Mouse (Mus musculus): Measurements from ENCODE around the gene Carmil1.

The Carmil1 gene

DNA sequence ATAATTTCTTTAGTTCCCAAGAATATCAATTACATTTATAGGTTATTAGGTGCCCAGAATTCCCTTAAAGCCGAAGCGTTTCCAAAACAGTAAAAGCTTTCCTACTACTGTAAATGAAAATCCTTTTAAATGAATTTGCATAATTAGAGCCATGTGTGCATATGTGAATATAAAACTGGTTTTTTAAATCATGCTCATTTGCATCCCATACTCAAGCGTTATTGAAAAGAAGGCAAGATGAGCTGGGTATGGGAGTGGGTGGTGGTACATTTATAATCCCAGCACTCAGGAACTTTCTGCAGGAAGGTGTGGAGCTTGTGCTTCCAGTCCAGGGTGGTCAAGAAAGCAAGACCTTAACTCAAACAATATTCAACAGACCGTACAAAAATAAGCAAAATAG, 178.3 kb downstream of the Carmil1 start:
- CTCF ChIA-PET = no interaction called here

DNA sequence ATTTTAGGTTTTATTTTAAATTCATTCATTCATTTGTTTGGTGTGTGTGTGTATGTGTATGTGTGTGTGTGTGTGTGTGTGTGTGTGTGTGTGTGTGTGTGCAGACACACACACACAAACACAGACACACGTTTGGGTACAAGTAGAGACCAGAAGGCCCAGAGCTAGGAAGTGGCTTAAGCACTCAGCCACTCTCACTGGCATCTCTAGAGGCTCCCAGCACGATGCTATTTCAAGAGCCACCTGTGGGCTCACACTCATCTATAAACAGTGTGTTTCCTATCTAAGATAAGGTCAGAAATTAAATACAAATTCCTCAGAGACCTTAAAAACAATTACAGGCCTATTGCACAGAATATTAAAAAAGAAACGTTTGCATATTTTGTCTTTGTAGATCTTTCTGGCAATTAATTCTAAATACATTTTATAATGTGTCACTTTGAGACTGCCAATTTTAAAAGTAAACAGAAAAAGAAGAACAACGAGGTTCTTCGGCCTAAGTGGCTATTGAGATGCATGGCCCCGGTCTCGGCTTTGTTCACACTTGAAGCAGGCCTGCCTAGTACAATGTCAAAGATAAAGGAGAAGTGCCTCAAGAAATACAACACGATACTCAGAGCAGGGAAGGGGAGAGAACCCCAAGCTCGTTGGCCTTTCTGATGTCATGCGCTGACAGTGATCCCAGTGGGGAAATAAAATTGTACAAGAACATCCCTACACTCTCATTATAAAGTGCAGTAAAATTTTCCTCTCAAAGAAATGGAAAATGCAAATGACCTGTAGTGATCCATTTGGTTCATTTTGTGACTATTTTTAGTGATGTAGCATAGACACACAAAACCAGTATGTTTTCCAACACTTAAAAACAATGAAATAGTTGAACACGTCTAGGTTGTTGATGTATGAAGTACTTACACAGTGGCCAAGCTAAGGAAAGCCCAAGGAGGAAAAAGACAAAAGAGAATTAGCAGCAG, 179.2 kb downstream of the Carmil1 start:
- CTCF ChIA-PET = no interaction called here
- POLR2A ChIA-PET = no interaction called here

More for the DNA sequence above, 178.3 kb downstream of the Carmil1 start:
- POLR2A ChIA-PET = interaction anchor here in 1 of 4 experiments (1.4 kb wide), 1 partner anchor 380 kb away, joined by 3 read pairs; no protein-coding TSS in a partner anchor

DNA sequence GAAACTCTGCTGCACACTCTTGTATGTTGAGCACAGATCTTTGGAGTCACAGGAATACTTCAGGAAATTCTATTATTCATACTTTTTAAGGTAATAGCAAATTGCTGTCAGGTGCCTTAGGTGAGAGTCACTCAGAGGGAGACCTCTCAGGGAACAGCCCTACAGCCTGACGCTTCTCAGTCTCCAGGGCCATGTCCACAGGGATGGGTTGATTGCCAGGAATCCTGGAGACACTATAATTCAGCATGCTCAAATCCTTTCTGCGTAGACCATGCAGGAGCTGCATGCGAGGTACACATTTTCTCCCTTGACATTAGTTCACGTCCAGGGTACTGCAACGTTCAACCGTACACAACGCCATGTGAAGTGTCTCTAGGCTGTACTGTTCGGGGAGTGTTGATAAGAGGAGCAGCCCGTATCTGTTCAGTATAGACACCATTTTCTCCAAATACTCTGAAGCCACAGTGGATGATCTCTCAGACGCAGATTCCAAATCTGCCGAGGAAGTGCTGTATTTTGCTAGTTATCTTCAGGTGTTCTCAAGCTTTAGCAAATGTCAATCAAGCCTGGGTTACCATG, 180.0 kb downstream of the Carmil1 start:
- POLR2A ChIA-PET = no interaction called here
- CTCF ChIA-PET = no interaction called here

DNA sequence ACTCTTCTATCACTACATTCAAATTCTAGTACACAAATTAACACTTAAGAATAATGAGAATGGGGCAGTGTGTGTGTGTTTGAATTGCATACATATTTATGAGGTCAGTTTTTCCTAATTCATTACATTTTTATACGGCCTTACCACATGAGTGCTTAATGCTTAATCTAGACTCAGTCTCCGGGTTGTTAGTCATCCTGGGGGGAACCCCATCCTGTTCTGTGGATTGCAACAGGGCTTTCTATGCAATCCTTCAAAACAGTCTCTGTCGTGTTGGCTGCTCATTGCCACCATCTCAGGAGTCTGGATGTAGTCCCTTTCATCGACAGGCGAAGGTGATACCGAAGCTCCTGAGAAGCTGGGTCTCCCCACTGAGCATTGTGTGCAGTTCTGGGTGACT, 184.0 kb downstream of the Carmil1 start:
- ChIA-PET POLR2A (no interaction called here), CTCF (no interaction called here)

DNA sequence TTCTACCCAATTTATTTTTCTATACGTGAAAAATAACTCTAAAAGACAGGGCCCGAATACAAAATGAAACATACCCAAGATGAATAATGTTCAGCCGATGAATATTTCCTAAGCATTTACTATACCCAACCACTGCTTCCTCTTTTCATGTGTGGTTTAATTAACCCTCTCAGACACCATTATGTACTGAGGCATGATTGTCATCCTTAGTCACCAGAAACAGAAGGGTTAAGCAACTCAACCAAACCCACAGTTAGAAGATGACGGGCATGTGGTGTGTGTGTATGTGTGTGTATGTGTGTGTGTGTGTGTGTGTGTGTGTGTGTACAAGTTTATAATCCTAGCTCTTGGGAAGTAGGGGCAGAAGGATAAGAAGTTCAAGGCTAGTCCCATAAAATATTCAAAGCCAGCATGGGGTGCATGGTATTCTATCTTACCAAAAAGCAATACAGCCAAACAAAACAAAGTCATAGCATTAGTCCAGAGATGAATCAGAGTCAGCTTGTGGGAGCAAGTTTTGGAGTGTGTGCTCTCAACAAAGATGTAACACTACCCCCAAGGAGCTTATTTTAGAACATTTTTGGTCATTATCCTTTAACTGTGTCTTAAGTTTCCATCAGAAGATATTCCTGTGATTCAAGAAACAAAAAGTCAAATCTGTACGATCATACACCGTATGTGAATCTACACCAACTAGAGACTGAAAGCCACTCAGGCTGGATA, 185.6 kb downstream of the Carmil1 start:
- ChIA-PET POLR2A (no interaction called here), CTCF (no interaction called here)

DNA sequence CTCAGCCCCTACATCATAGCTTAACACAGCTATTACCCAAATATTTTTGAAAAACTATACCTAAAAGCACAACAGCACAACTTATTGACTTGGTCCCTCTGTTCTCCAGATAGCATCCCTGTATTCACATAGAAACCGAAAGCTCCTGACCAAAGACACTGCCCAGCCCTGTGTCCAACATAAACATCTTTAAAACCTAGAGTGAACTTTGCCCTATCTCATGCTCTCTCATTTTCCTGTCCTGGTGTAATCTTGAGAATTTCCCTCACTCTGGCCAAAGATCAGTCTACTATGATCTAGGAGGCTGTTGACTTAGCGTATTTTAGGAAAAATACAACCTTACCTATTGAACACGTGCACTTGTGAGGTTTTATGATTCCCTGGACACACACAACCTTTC, 187.5 kb downstream of the Carmil1 start:
- CTCF ChIA-PET = no interaction called here
- POLR2A ChIA-PET = no interaction called here

DNA sequence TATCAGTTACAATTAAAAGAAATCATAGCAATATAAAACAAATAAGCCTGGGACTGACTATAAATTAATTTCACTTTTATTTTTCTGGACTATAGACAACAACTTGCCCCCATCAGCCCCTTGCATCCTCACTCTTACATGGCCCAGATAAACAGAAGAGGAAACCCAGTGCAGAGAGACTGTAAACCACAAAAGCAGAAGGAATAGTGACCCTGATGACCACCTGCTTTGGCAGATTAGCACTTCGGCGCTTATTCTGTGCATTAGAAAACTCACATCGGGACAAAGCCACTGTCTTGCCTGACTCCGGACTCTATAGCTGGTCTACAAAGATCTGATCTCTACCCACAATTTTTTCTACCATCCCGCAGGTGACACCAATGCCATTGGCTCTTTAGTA, 188.5 kb downstream of the Carmil1 start:
- ChIA-PET POLR2A (no interaction called here), CTCF (interaction anchor here in 1 of 4 experiments (0.5 to 0.7 kb wide), 2 partner anchors 8 to 459 kb away, joined by 3 to 6 read pairs; no protein-coding TSS in a partner anchor)

DNA sequence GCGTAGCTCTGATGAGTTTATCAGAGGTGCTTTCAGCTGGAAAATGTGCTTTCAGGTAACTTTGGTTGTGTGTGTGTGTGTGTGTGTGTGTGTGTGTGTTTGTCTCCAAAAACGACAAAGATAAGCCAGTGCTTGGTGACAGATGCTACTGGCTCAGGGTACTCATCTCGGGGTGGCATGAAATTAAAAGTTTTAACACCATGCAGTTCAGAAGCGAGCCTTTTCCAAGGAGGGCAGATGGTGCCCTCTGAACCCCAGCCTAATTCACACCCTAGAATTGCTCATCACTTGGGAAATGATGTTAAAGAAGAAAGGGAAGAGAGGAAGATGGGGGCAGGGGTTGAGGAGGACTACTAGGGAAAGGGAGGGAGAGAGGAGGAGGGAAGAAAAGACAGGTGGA, 198.4 kb downstream of the Carmil1 start:
- ChIA-PET CTCF (interaction anchor here in 1 of 4 experiments (0.7 kb wide), 1 partner anchor 353 kb away, joined by 7 read pairs; no protein-coding TSS in a partner anchor), POLR2A (no interaction called here)

DNA sequence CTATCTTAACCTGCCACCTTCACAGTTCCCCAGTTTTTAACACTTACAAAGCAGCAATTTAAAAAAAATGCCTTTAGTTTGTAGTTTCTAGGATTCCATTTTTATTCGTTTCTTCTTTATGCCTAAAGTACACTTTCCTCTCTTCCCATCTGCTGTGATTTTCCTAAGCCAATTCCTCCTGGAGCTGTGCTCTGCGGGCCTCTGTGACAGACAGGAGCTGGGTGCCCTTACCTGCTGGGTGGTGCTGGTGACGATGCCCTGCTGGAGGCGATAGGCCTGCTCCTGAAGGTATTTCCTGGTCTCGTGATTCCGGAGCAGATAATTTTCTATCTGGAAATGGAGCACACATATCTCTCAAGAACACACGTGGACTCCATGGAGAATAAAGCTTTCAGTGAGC, 198.9 kb downstream of the Carmil1 start:
- CTCF ChIA-PET = interaction anchor here in 1 of 4 experiments (0.7 kb wide), 1 partner anchor 353 kb away, joined by 7 read pairs; no protein-coding TSS in a partner anchor
- POLR2A ChIA-PET = no interaction called here

DNA sequence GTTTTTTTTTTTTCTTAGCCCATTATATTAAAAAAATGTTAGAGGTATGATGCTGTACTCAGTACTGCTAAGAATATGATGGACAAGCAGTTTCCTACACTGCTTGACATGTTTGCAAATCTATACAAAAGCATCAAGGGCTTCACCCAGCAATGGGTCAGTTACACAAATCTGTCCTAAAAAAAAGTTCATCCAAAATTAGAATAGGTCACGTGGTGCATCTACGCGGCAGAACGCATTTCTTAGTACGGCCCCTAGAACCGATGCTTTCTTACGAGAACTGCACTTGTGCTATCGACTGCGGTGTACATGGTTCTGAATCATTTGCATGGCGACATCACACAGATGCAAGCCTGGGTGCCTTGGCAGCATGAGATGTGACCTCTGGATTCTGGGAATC, 208.0 kb downstream of the Carmil1 start:
- ChIA-PET POLR2A (no interaction called here), CTCF (interaction anchor here in 1 of 4 experiments (0.7 kb wide), 1 partner anchor 1115 kb away, joined by 4 read pairs; no protein-coding TSS in a partner anchor)

DNA sequence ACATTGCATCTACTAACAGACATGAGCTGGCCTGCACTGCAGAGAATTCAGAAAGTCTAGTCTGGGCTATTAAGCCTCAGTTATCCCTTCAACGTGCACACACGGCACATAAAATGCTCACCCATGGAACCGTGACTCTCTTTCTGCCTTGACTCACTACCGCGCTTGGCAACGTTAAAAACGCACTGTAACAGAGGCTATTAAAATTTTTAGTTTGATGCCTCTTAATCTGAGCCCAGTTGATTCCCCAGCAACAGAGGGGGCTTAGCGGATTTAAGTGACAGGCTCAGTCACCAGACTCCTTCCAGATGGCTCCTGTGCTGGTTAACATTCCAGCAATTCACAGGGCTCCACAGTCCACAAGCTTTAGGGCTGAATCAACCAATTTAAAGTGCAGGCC, 213.0 kb downstream of the Carmil1 start:
- CTCF ChIA-PET = interaction anchor here in 1 of 4 experiments (0.6 kb wide), 2 partner anchors 47 to 134 kb away, joined by 3 read pairs; no protein-coding TSS in a partner anchor
- POLR2A ChIA-PET = no interaction called here

DNA sequence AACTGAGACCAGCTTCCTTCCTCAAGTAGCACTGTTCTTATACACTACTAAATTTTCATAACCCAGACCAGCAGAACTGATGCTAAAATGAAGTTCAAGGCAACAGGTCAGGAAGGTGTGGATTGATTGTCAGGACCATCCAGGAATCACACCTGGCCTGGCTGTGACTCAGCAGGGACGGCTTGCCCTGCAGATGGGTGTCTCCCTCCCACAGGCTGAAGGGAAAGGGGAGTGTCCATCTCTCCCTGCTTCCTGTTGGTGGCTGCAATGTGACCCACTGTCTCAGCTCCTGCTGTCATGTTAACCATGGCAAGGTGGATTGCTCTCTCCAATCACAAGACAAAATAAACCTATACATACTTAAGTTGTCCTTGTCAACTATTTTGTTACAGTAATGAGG, 215.1 kb downstream of the Carmil1 start:
- CTCF ChIA-PET = no interaction called here
- POLR2A ChIA-PET = interaction anchor here in 3 of 4 experiments (0.9 to 1.1 kb wide), 3 partner anchors 13 to 302 kb away, joined by 3 read pairs; no protein-coding TSS in a partner anchor

DNA sequence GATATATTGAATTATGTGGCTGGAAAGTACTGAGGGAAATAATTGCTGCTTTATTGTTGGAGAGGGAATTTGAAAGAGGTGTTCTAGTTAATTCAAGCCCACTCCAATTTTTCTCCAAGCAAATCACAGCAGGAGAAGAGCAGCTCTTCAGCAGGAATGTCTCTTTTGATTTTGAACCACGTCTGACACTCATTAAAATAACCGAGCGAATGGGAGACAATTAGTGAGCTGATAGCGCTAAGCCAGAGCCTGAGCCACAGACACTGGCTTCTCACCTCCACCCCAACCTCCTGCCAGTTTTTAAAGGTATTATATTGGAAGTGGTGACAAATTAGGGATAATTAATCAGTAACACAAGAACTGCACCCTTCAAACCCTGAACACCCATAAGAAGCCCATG, 217.8 kb downstream of the Carmil1 start:
- CTCF ChIA-PET = no interaction called here
- POLR2A ChIA-PET = no interaction called here

DNA sequence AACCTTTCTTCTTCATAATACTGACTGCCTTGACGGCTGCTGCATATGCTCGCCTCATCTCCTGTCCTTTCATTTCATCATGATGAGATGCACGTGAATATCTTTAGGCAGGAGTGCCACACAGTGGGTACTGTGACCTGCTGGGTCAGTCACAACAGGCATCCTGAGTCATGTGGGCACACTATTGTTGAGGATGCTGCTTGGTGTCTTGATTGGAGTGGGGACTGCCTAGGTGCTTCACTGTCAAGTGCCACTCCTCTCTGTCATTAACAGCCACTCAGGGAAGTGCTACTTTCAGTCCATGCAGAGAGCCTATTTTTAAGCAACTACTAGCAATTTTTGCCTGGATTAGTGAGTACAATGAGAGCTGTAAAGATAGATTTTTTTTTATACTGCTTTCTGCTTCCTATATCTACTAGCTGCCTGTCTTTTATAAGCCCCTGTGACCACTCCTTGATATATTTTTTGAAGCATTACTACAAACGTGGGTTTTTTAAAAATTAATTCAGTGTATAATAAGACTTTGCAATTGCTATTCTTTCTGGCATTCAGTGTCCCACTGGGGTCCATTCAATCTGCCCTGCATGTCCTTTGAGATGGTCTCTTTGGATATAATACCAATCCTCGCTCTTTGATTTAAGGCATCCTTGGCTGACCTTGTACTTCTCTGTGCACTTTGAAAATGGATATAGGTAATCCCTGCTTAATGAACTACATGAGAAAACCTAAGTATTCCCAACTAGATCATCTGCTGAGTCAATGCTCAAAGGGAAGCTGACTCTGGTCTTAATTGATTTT, 225.3 kb downstream of the Carmil1 start:
- POLR2A ChIA-PET = no interaction called here
- CTCF ChIA-PET = interaction anchor here in 1 of 4 experiments (0.9 kb wide), 1 partner anchor 112 kb away, joined by 3 read pairs; no protein-coding TSS in a partner anchor

DNA sequence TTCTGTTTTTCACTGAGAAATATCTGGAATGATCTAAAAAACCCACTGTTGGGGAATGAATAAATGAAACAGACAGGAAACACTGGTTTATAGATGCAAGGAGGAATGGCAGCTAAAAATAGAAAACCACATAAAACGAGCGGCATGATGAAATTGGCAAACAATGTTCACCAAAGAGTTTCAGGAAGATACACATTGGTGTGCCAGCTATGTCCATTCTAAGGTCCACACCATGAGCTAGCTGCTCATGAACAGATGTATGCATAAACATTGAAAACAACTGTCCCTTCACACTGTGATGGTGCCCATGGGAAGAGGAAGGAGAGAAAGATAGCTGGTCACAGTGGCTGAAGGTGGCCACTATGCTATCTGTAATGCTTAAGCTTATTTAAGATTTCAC, 229.1 kb downstream of the Carmil1 start:
- CTCF ChIA-PET = no interaction called here
- POLR2A ChIA-PET = interaction anchor here in 1 of 4 experiments (0.6 kb wide), 1 partner anchor 11 kb away, joined by 4 read pairs; no protein-coding TSS in a partner anchor

DNA sequence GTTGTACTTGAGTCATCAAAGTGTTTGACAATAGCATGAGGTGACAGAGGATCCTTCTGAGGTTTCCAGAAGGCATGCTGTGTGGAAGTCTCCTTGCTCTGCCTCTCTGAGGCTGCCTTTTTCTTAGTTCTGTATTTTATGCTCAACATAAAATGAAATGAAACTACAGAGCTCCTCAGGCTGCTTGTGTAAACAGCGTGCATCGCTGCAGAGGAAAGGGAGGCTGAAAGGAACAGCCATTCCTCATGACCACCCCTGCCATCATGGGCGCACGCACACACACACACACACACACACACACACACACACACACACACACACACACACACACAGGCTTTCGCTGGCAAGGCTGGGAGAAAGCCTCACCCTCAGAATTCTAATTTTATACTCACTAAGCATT, 230.3 kb downstream of the Carmil1 start:
- ChIA-PET POLR2A (interaction anchor here in 1 of 4 experiments (0.7 kb wide), 1 partner anchor 15 kb away, joined by 3 read pairs; no protein-coding TSS in a partner anchor), CTCF (no interaction called here)

DNA sequence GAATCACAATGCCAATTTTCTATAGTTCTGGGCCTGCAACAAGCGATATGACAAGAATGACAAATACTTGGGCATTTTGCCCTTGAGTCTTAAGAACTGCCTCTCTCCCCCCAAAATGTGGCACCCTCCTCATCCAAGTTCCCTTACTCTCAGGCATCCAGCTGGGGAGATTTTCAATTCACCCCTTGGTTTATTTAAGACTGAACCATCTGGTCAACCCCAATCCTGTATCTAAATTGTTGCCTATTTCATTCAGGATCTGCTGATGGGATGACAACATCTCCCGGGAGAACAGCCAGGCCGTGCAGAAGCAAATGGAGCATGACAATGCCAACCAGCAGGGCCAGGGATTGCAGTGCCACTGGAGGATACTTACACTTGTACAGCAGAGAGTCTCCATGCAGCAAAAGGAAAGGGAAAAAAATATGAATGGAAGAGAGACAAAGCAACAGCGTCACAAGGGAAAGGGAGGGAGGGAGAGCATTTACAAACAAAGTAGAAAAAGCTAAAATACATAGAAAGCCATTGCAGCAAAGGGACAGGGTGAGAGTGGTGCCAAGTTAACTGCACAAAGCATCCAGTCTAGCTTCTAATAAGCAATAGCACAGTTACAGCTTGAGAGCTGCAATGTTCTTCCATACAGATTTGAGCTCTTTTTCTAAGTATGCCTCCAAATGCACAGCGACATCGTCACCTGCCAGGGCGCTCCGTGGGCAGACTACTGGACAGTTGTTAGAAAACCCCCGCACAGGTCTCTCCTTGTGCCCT, 231.1 kb downstream of the Carmil1 start:
- POLR2A ChIA-PET = no interaction called here
- CTCF ChIA-PET = no interaction called here

DNA sequence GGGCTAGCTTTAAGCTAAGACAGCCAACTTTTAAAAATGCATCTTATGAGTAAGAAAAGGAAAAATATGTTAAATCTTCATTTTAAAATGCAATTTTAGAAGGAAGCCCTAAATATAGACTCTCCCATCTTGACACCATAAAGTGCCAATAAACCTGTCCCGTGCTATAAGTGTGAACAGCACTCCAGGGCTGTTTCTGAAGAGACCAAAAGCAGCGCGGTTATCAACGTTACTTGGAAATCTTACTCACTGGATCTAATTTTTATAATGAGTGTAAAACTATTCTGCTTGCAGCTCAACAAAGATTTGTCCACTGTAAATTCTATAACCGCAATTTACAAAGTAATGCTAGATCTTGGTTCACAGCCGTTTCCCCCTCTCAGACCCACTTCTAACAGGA, 232.0 kb downstream of the Carmil1 start:
- ChIA-PET CTCF (no interaction called here), POLR2A (no interaction called here)

DNA sequence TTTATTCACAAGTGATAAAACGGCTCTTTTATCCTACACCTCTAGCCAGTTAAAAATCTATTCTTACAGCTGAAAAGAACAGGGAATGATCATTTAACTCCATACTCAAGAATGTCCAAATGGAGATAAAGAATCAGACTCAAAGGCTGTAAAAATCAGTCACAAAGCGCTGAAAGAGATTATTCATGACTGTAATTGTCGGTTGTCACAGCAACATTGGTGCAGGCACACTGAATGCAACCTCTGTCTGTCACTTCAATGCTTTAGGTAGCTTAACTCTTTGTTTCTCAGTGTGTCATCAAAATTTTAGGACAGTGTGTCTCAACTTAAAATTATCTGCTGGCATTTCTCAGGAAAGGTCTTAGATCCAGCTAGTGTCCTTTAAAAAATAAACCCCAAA, 235.3 kb downstream of the Carmil1 start:
- POLR2A ChIA-PET = no interaction called here
- CTCF ChIA-PET = no interaction called here
